Mouse (Mus musculus) bone marrow macrophage, adult 2 months (primary cell): ENCODE results near the gene Pard6a. TPM values are rescaled to one million over a fixed set of nuclear protein-coding genes. Genes with fewer than 3 reads are reported as not detected.

ENCODE experiments used
- H3K27ac ChIP-seq: 2 replicates; pipeline ENCODE4 v1.5.1; 2012; ENCODE audit warnings: low read depth, low read length; ENCODE audit not compliant: insufficient read depth
- H3K4me1 ChIP-seq: 2 replicates; pipeline ENCODE4 v1.6.1; 2012; ENCODE audit warnings: low read length; ENCODE audit not compliant: control insufficient read depth, insufficient read depth
- H3K4me3 ChIP-seq: 2 replicates; pipeline ENCODE4 v1.5.1; 2012; ENCODE audit warnings: mild to moderate bottlenecking, low read length, moderate library complexity; ENCODE audit not compliant: insufficient read depth
- CTCF ChIP-seq: IDR thresholded peaks from 2 replicates; pipeline ENCODE4 v1.5.1; 2012; ENCODE audit warnings: low read depth, mild to moderate bottlenecking, low read length, moderate library complexity
- POLR2A ChIP-seq: IDR thresholded peaks from 2 replicates; pipeline ENCODE4 v1.6.1; 2012; ENCODE audit warnings: mild to moderate bottlenecking, low read depth, low read length, borderline replicate concordance
- polyA plus RNA-seq: library from polyadenylated mRNA; stranded (reverse); fragments of >200 nt; gene quantifications from 2 replicates; pipeline ENCODE4 v1.2.4, GENCODE M21; 2012; ENCODE audit not compliant: missing spikeins, insufficient read depth, insufficient read length

The Pard6a gene
- polyA plus RNA-seq, 1 experiment: 9.4 TPM

GRCm38 (mm10) chr8:105689983-105690360, 11.0 kb upstream of the Pard6a start:
- Histone ChIP-seq H3K4me1 (no peaks in the 10 kb centered on the region), H3K4me3 (no peak overlapping the region), H3K27ac (no peak overlapping the region)
- TF ChIP-seq CTCF: no peak
- TF ChIP-seq POLR2A: no peak

- H3K4me3 ChIP-seq: no peak overlapping the region
- H3K4me1 ChIP-seq: no peaks in the 10 kb centered on the region
- TF ChIP-seq POLR2A (no peak), CTCF (no peak)
- no peak overlapping the region for H3K27ac ChIP-seq
These were observed 10.0 kb upstream of the Pard6a start for GRCm38 (mm10) chr8:105690978-105691377.

GRCm38 (mm10) chr8:105692449-105693182, 8.3 kb upstream of the Pard6a start:
- TF ChIP-seq POLR2A: no peak
- TF ChIP-seq CTCF: no peak
- no peaks in the 10 kb centered on the region for H3K4me1 ChIP-seq
- H3K4me3 ChIP-seq: no peak overlapping the region
- H3K27ac ChIP-seq: no peak overlapping the region

- H3K4me1 ChIP-seq: no peaks in the 10 kb centered on the region
- TF ChIP-seq POLR2A: no peak
- no peak for TF ChIP-seq CTCF
- no peak overlapping the region for H3K4me3 ChIP-seq
- no peak overlapping the region for H3K27ac ChIP-seq
These were observed 7.3 kb upstream of the Pard6a start for GRCm38 (mm10) chr8:105693648-105694047.

GRCm38 (mm10) chr8:105694051-105694799, 6.7 kb upstream of the Pard6a start:
- Histone ChIP-seq H3K4me3 (no peak overlapping the region), H3K27ac (no peak overlapping the region), H3K4me1 (no peaks in the 10 kb centered on the region)
- no peak for TF ChIP-seq POLR2A
- no peak for TF ChIP-seq CTCF

- H3K4me3 ChIP-seq: no peak overlapping the region
- peaks cover 2% of the 10 kb centered on the region; the same call in 1 of the 2 replicates for H3K4me1 ChIP-seq
- TF ChIP-seq CTCF (no peak), POLR2A (no peak)
- no peak overlapping the region for H3K27ac ChIP-seq
These were observed 5.7 kb upstream of the Pard6a start for GRCm38 (mm10) chr8:105695080-105695780.

GRCm38 (mm10) chr8:105697196-105697780, 3.7 kb upstream of the Pard6a start:
- Histone ChIP-seq H3K27ac (no peak overlapping the region), H3K4me3 (no peak overlapping the region), H3K4me1 (peaks cover 2% of the 10 kb centered on the region; the same call in 1 of the 2 replicates)
- TF ChIP-seq POLR2A (no peak), CTCF (no peak)

- no peak overlapping the region for H3K4me3 ChIP-seq
- no peak overlapping the region for H3K27ac ChIP-seq
- no peak for TF ChIP-seq POLR2A
- no peak for TF ChIP-seq CTCF
- H3K4me1 ChIP-seq: peaks cover 2% of the 10 kb centered on the region; the same call in 1 of the 2 replicates
These were observed 2.2 kb upstream of the Pard6a start for GRCm38 (mm10) chr8:105698734-105699133.

GRCm38 (mm10) chr8:105699488-105700215, 1.3 kb upstream of the Pard6a start:
- Histone ChIP-seq H3K4me3 (peak overlapping the region; percentile 87), H3K4me1 (peaks cover 2% of the 10 kb centered on the region; the same call in 1 of the 2 replicates), H3K27ac (no peak overlapping the region)
- no peak for TF ChIP-seq POLR2A
- TF ChIP-seq CTCF: no peak
